Mouse (Mus musculus): ENCODE measurements at regions not wholly inside any gene's neighbourhood (a gene's known extent, or its start where the extent isn't known, plus 50 kb on each side); places are given as distances from the start of the nearest gene placed in this dataset.

GRCm38 (mm10) chr14:48753084-48753483, 79.5 kb upstream of the Otx2 start:
- H3K4me3 ChIP-seq (replicated peaks) = no peak overlapping the region
- H3K36me3 ChIP-seq = no peaks in the 10 kb centered on the region
- H3K4me2 ChIP-seq (replicated peaks) = no peak overlapping the region
- H3K27ac ChIP-seq (replicated peaks) = no peak overlapping the region
- WGBS = 57% methylated on average over 7 of the region's 7 CpGs
- H3K27me3 ChIP-seq = peaks cover 20% of the 10 kb centered on the region
- peaks cover 7% of the 10 kb centered on the region for H3K4me1 ChIP-seq
- no peak for ATAC-seq (ENCODE audit: insufficient number of reproducible peaks, low FRiP score, low TSS enrichment, low read depth)
- no peaks in the 10 kb centered on the region for H3K9me3 ChIP-seq (replicated peaks)
- H3K9ac ChIP-seq = no peak overlapping the region

DNA sequence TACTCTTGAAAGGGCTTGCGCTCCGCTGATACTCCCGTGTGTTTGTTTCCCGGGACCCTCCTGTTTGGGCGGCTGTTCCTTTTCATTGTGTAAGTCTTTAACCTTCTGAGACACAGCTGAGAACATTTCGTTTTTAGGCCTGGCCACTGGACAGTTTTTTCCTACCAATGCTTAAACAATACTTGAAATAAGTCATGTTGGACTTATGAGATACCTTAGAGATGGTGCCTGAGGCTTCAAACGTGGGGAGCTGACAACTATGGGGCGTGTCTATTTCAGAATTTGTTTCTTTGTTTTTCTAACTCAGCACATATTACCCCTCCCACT, 78.9 kb upstream of the Otx2 start:
- ATAC-seq (ENCODE audit: insufficient number of reproducible peaks, low FRiP score, low TSS enrichment, low read depth) = no peak
- Histone ChIP-seq H3K4me2 (replicated peaks) (peak overlapping the region; percentile 41; the same call in 1 of the 2 replicates), H3K9me3 (replicated peaks) (no peaks in the 10 kb centered on the region), H3K27ac (replicated peaks) (no peak overlapping the region), H3K36me3 (no peaks in the 10 kb centered on the region), H3K27me3 (peaks cover 20% of the 10 kb centered on the region), H3K4me1 (peaks cover 7% of the 10 kb centered on the region), H3K9ac (no peak overlapping the region), H3K4me3 (replicated peaks) (peak overlapping the region; percentile 24; the same call in 1 of the 2 replicates)
- WGBS = 24% methylated on average over 8 of the region's 8 CpGs

DNA sequence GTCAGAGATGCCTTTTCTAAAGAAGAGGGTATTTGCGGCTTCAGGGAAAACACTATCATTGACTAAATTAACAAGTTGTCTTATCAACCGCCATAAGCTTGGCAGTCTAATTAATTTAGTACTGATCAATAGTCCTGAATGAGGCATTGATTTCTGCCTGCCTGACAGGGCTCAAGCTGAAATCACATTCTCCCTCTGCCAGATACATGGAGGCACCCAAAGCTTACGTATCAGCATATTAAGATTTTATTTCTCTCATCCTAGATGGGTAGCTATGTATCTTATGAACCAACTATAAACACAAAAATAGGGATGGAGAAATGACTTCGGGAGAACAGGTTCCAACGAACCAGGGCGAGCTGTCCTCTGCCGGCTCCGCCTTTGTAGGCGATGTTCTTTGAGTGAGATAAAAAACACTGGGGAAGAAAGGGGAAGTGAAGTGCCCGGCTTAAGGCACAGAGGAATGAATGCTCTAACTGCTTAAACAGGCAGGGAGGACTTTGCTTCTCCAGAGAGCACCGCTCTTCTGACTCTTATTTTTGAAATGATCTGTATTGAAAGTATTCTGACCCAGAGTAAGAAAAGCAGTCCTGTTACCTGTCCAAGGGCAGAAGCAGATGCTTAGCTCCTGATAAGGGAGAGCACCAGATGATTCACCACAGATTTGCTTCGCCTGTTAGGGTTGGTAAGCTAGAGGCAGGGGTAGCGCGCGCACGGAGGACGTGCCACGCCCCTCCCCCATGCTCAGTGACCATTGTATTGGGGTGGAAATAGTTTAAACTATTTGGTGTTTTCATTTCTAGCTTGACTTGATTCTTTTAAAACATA, 78.3 kb upstream of the Otx2 start:
- 17% methylated on average over 18 of the region's 18 CpGs for WGBS
- no peak for ATAC-seq (ENCODE audit: insufficient number of reproducible peaks, low FRiP score, low TSS enrichment, low read depth)
- H3K27ac ChIP-seq (replicated peaks) = no peak overlapping the region
- no peaks in the 10 kb centered on the region for H3K36me3 ChIP-seq
- peak overlapping the region; percentile 24 for H3K4me3 ChIP-seq (replicated peaks)
- H3K27me3 ChIP-seq = peaks cover 20% of the 10 kb centered on the region
- H3K4me2 ChIP-seq (replicated peaks) = peak overlapping the region; percentile 41
- no peak overlapping the region for H3K9ac ChIP-seq
- no peaks in the 10 kb centered on the region for H3K9me3 ChIP-seq (replicated peaks)
- peaks cover 7% of the 10 kb centered on the region for H3K4me1 ChIP-seq

DNA sequence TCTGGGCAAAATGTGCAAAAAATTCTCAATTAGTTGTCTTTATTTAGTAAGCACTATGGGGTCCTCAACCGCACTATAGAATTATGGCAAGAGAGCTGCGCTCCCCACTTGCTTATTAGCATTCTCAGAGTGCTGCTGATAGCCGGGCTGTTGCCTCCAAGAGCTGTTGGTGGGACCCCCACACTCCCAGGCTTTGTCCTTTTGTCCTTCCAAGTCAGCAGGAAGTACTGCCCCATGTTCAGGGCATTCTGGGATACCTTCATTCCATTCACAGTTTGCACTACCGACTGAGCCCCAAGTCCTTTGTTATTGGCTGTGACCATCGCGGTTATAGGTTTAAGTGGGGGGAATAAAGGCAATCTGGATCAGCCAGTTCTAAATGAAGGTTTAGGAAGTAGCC, 77.4 kb upstream of the Otx2 start:
- Histone ChIP-seq H3K4me3 (replicated peaks) (no peak overlapping the region), H3K27me3 (peaks cover 20% of the 10 kb centered on the region), H3K27ac (replicated peaks) (no peak overlapping the region), H3K9ac (no peak overlapping the region), H3K4me2 (replicated peaks) (no peak overlapping the region), H3K9me3 (replicated peaks) (no peaks in the 10 kb centered on the region), H3K4me1 (peaks cover 7% of the 10 kb centered on the region), H3K36me3 (no peaks in the 10 kb centered on the region)
- 29% methylated on average over 6 of the region's 6 CpGs for WGBS
- no peak for ATAC-seq (ENCODE audit: insufficient number of reproducible peaks, low FRiP score, low TSS enrichment, low read depth)

- Histone ChIP-seq H3K9ac (no peak overlapping the region), H3K9me3 (replicated peaks) (no peaks in the 10 kb centered on the region), H3K4me1 (peaks cover 7% of the 10 kb centered on the region), H3K36me3 (no peaks in the 10 kb centered on the region), H3K4me3 (replicated peaks) (no peak overlapping the region), H3K4me2 (replicated peaks) (no peak overlapping the region), H3K27me3 (peaks cover 18% of the 10 kb centered on the region), H3K27ac (replicated peaks) (no peak overlapping the region)
- no peak for ATAC-seq (ENCODE audit: insufficient number of reproducible peaks, low FRiP score, low TSS enrichment, low read depth)
- 91% methylated on average over 12 of the region's 12 CpGs for WGBS
These were observed 75.4 kb upstream of the Otx2 start for GRCm38 (mm10) chr14:48748976-48749375.

DNA sequence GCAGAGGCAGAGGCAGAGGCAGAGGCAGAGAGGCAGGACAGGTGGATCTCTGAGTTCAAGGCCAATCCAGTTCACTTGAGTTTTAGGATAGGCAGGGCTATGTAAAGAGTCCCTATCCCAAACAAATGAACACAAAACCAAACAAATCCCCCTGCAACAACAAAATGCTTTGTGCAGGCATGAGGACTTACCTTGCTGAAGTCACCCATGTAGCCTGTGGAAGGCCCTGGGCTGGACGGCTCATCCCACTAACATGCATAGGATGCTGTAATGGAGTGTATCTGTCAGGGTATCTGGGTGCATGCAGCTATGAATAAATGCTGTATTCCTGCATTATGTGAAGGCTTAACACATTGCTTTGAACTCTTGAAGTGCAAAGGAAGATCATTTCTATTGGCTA, 74.3 kb upstream of the Otx2 start:
- Histone ChIP-seq H3K4me1 (peaks cover 7% of the 10 kb centered on the region), H3K4me3 (replicated peaks) (no peak overlapping the region), H3K4me2 (replicated peaks) (no peak overlapping the region), H3K9ac (no peak overlapping the region), H3K27me3 (peaks cover 9% of the 10 kb centered on the region), H3K36me3 (no peaks in the 10 kb centered on the region), H3K27ac (replicated peaks) (no peak overlapping the region), H3K9me3 (replicated peaks) (no peaks in the 10 kb centered on the region)
- ATAC-seq (ENCODE audit: insufficient number of reproducible peaks, low FRiP score, low TSS enrichment, low read depth) = no peak
- 92% methylated on average over 1 of the region's 1 CpGs for WGBS

DNA sequence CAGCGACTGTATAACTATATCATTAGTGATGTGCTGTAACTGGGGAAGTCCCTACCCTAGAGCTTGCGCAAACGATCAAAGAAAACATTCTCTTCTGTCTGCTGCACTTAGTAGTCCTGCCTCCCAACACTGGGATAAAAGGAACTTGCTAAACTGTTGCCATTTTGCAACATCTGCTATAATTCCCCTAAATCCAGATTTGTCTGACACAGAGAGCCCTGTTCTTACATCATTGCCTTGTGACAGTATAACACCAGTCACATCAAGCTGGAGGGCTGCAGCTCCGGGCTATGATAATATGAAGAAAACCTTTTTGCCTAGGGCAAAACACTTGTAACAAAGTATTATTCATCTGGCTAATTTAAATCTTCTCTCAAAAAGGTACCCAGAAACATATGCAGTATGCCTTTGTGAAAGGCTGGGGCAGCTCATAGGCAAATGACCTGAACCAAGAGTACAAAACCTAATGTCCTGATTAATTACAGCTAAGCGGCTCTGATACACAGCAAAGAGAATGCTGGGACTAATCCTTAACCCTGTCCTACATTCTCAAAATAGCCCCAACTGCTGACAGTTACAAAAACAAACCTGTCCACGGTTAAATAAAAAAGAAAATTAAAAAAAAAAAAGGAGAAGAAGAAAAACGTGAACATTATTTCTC, 67.5 kb upstream of the Otx2 start:
- no peaks in the 10 kb centered on the region for H3K9me3 ChIP-seq (replicated peaks)
- H3K4me2 ChIP-seq (replicated peaks) = no peak overlapping the region

DNA sequence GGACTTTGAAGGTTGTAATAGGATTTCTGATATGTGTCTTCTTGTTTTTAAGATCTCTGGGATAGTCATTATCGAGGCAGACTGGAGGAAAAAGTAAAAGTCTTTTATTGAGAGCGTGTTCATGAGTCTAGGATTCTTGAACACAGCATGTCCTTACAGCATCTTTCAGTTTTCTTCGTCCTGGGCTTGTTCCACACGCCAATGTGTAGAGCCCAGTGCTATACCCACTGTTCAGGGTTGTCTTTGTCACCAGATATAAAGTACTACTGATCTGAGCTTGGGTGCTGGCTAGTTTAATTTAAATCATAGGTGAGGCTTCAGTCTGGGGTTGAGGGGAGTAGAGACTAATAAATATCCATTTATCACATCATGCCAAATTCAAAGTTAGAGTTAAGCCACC, 65.5 kb upstream of the Otx2 start:
- 84% methylated on average over 4 of the region's 4 CpGs for WGBS
- Histone ChIP-seq H3K4me3 (replicated peaks) (no peak overlapping the region), H3K4me1 (no peaks in the 10 kb centered on the region), H3K27ac (replicated peaks) (no peak overlapping the region), H3K36me3 (no peaks in the 10 kb centered on the region), H3K27me3 (no peaks in the 10 kb centered on the region), H3K9ac (no peak overlapping the region), H3K9me3 (replicated peaks) (no peaks in the 10 kb centered on the region), H3K4me2 (replicated peaks) (no peak overlapping the region)
- ATAC-seq (ENCODE audit: insufficient number of reproducible peaks, low FRiP score, low TSS enrichment, low read depth) = no peak

More for the DNA sequence above, 67.5 kb upstream of the Otx2 start:
- H3K27me3 ChIP-seq = no peaks in the 10 kb centered on the region
- WGBS = 23% methylated on average over 7 of the region's 7 CpGs
- no peak overlapping the region for H3K9ac ChIP-seq
- H3K36me3 ChIP-seq = no peaks in the 10 kb centered on the region
- H3K4me3 ChIP-seq (replicated peaks) = no peak overlapping the region
- no peaks in the 10 kb centered on the region for H3K4me1 ChIP-seq
- H3K27ac ChIP-seq (replicated peaks) = no peak overlapping the region
- ATAC-seq (ENCODE audit: insufficient number of reproducible peaks, low FRiP score, low TSS enrichment, low read depth) = no peak; the same call in 1 of the 2 replicates

- Histone ChIP-seq H3K4me1 (no peaks in the 10 kb centered on the region), H3K4me2 (replicated peaks) (no peak overlapping the region), H3K4me3 (replicated peaks) (no peak overlapping the region), H3K27ac (replicated peaks) (no peak overlapping the region), H3K9ac (no peak overlapping the region), H3K9me3 (replicated peaks) (no peaks in the 10 kb centered on the region), H3K36me3 (no peaks in the 10 kb centered on the region), H3K27me3 (no peaks in the 10 kb centered on the region)
- ATAC-seq (ENCODE audit: insufficient number of reproducible peaks, low FRiP score, low TSS enrichment, low read depth) = no peak
- WGBS = 77% methylated on average over 10 of the region's 10 CpGs
These were observed 65.0 kb upstream of the Otx2 start for GRCm38 (mm10) chr14:48738641-48739040.

- H3K36me3 ChIP-seq = no peaks in the 10 kb centered on the region
These were observed 64.6 kb upstream of the Otx2 start for GRCm38 (mm10) chr14:48738213-48738612.

DNA sequence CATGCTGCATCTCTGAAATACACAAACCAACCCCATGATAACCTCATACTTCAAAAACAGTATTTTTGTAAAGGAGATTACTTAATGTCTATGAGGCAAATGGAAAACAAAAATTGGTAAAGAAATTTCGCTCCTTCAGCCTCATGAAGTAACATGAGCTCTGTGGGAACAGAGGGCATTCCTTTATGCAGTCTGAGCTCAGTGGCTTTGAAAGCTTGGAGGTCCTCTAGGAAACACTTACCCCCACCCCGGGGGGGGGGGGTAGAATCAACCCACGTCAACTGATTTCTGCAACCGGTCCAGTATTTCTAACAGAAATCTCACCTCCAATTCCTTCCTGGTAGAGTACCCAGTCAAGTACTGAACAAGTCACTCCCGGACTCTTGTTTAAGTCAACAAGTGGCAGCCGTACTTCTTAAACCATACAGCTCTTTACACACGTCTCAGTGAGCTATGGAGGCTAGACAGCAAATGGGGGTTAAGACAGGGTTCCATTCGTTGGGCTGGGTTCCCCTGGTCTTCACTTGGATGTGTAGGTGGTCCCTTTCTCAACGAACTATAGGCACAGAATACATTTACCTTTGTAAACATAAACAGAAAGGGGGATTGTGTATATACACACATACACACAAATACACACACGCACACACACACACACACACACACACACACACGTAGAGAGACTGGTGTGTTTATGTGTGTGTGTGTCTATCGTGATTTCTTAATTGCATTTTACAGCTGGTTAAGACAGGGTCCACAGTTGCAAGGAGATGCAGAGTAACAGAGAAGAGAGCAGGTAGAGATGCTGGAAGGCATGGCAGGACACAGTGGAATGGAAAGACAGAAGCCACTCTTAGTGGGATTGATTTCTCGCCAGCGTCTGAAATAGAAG, 63.6 kb upstream of the Otx2 start:
- WGBS = 52% methylated on average over 14 of the region's 14 CpGs
- H3K9me3 ChIP-seq (replicated peaks) = no peaks in the 10 kb centered on the region
- no peak for ATAC-seq (ENCODE audit: insufficient number of reproducible peaks, low FRiP score, low TSS enrichment, low read depth)
- no peak overlapping the region for H3K9ac ChIP-seq
- H3K4me1 ChIP-seq = no peaks in the 10 kb centered on the region
- no peaks in the 10 kb centered on the region for H3K27me3 ChIP-seq
- H3K4me3 ChIP-seq (replicated peaks) = no peak overlapping the region
- no peak overlapping the region for H3K27ac ChIP-seq (replicated peaks)
- no peak overlapping the region for H3K4me2 ChIP-seq (replicated peaks)
- H3K36me3 ChIP-seq = no peaks in the 10 kb centered on the region

More at GRCm38 (mm10) chr14:48738213-48738612, 64.6 kb upstream of the Otx2 start:
- no peaks in the 10 kb centered on the region for H3K27me3 ChIP-seq
- H3K27ac ChIP-seq (replicated peaks) = no peak overlapping the region
- H3K4me3 ChIP-seq (replicated peaks) = no peak overlapping the region
- H3K9me3 ChIP-seq (replicated peaks) = no peaks in the 10 kb centered on the region
- no peak for ATAC-seq (ENCODE audit: insufficient number of reproducible peaks, low FRiP score, low TSS enrichment, low read depth)
- no peak overlapping the region for H3K9ac ChIP-seq
- no peak overlapping the region for H3K4me2 ChIP-seq (replicated peaks)
- no peaks in the 10 kb centered on the region for H3K4me1 ChIP-seq
- 50% methylated on average over 10 of the region's 10 CpGs for WGBS
